Mouse (Mus musculus): ENCODE data around the gene Zfp523. TPM values are rescaled to one million over a fixed set of nuclear protein-coding genes. Genes with fewer than 3 reads are reported as not detected.

The Zfp523 gene
- polyA plus RNA-seq, 1 experiment = 12.8 TPM

DNA sequence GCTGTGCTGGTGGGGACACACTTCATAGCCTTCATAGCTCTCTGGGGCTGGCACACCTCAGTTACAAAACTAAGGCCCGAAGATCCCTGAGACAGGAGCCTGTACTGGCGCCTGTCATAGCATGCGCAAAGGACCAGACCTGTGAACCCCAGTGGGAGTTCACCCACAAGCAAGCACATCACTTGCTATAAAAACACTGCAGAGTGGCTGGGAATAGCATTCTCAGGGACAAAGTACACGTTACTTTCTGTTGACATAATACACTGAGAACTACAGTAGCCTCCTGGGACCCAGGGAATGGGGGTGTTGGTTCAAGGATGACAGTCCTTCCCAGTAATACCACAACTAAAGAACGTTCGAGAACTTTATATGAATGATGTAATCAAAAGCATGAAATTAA, 23.8 kb upstream of the Zfp523 start:
- Histone ChIP-seq H3K4me1 (ENCODE audit: control insufficient read depth, insufficient read depth, low read length) (no peaks in the 10 kb centered on the region), H3K4me3 (ENCODE audit: insufficient read depth, low read length) (no peak overlapping the region), H3K27ac (ENCODE audit: insufficient read depth, low read length) (no peak overlapping the region)
- TF ChIP-seq POLR2A (IDR thresholded peaks at IDR 0.05; ENCODE audit: low read depth, low read length) (no peak), CTCF (IDR thresholded peaks at IDR 0.05; ENCODE audit: borderline replicate concordance, insufficient read depth, low read length) (no peak)

DNA sequence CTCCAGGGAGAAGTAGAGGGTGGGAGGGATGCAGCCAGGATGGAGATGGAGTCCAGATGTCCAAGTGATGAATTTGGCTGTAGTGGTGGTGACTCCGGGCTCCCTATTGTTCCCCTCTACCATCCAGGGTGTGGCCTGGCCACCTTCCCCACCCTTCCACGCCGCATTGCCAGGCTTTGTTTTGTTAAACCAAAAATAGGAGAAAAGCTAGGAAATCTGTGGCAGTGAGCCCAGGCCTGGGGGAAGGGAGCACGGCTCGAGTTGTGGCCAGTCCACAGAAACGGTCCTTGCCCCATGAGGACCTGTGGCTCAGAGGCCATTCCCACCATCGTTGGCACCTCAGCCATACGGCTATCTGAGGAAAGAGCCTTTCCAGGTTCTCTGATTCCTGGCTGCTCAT, 22.0 kb upstream of the Zfp523 start:
- H3K27ac ChIP-seq (ENCODE audit: insufficient read depth, low read length) = no peak overlapping the region
- TF ChIP-seq POLR2A (IDR thresholded peaks at IDR 0.05; ENCODE audit: low read depth, low read length) = no peak
- no peak for TF ChIP-seq CTCF (IDR thresholded peaks at IDR 0.05; ENCODE audit: borderline replicate concordance, insufficient read depth, low read length)
- H3K4me1 ChIP-seq (ENCODE audit: control insufficient read depth, insufficient read depth, low read length) = no peaks in the 10 kb centered on the region
- H3K4me3 ChIP-seq (ENCODE audit: insufficient read depth, low read length) = no peak overlapping the region

DNA sequence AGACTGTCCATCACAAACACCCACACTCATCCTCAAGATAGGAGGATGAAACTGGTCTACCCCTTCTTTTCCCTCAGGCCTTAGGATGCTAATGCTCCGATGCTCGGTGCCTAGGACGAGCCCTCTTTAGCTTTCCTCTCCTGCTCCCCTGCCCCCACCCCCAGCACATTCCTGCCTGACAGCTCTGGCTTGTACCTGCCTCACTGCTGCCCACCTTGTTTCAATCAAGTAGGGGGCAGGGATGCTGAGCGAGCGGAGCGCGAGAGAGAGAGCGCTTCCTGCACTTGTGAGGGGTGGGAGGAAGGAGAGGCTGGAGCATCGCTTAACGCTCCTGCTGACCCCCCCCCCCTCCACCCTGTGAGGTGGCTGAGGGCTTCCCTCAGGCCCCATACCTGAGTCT, 16.6 kb upstream of the Zfp523 start:
- TF ChIP-seq POLR2A (IDR thresholded peaks at IDR 0.05; ENCODE audit: low read depth, low read length) (no peak), CTCF (IDR thresholded peaks at IDR 0.05; ENCODE audit: borderline replicate concordance, insufficient read depth, low read length) (no peak)
- no peak overlapping the region for H3K4me3 ChIP-seq (ENCODE audit: insufficient read depth, low read length)
- H3K4me1 ChIP-seq (ENCODE audit: control insufficient read depth, insufficient read depth, low read length) = no peaks in the 10 kb centered on the region
- no peak overlapping the region for H3K27ac ChIP-seq (ENCODE audit: insufficient read depth, low read length)

DNA sequence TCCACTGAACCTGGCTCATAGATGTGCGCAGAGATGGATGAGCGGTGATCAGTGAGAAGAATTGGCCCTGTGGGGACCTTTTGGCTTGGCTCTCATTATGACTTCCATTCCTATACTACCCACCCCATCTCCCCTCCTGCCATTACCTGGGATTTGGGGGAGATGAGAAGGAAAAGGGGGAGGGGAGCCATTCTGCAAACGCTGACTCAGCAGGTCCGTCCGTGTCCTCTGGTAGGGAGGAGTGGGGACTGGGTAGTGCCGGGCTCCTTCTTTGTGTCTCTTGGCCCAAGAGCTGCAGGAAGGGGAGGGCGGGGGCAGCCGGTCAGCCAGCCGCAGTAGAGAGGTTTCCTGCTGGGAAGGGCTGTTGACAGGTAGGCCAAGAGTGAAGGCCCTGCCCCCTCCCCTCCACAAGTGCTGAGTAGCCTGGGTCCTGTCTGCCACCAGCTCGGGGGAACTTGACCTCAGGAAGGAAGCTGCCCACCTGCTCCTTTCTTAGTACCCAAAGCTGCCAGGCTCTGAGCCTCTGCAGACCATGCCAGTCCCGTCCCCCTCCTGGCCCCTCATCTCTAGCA, 15.5 kb upstream of the Zfp523 start:
- H3K4me1 ChIP-seq (ENCODE audit: control insufficient read depth, insufficient read depth, low read length) = no peaks in the 10 kb centered on the region
- TF ChIP-seq POLR2A (IDR thresholded peaks at IDR 0.05; ENCODE audit: low read depth, low read length) (no peak), CTCF (IDR thresholded peaks at IDR 0.05; ENCODE audit: borderline replicate concordance, insufficient read depth, low read length) (no peak)
- H3K4me3 ChIP-seq (ENCODE audit: insufficient read depth, low read length) = no peak overlapping the region
- no peak overlapping the region for H3K27ac ChIP-seq (ENCODE audit: insufficient read depth, low read length)

DNA sequence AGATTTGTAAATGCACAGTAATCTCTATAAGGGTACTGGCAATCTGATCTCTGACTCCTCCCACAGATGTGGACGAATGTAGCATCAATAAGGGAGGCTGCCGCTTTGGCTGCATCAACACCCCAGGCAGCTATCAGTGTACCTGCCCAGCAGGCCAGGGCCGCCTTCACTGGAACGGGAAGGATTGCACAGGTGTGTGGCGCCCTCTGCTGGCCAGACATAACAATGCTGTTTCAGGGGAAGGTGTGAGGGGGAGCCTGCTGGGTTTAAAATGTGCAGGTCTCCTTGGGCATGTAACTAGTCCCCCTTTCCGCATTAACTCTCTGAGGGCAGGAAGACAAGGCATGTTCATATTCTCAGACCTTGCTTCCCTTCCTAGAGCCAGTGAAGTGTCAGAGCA, 13.3 kb upstream of the Zfp523 start:
- peak; percentile 95 for TF ChIP-seq CTCF (IDR thresholded peaks at IDR 0.05; ENCODE audit: borderline replicate concordance, insufficient read depth, low read length)
- TF ChIP-seq POLR2A (IDR thresholded peaks at IDR 0.05; ENCODE audit: low read depth, low read length) = no peak

DNA sequence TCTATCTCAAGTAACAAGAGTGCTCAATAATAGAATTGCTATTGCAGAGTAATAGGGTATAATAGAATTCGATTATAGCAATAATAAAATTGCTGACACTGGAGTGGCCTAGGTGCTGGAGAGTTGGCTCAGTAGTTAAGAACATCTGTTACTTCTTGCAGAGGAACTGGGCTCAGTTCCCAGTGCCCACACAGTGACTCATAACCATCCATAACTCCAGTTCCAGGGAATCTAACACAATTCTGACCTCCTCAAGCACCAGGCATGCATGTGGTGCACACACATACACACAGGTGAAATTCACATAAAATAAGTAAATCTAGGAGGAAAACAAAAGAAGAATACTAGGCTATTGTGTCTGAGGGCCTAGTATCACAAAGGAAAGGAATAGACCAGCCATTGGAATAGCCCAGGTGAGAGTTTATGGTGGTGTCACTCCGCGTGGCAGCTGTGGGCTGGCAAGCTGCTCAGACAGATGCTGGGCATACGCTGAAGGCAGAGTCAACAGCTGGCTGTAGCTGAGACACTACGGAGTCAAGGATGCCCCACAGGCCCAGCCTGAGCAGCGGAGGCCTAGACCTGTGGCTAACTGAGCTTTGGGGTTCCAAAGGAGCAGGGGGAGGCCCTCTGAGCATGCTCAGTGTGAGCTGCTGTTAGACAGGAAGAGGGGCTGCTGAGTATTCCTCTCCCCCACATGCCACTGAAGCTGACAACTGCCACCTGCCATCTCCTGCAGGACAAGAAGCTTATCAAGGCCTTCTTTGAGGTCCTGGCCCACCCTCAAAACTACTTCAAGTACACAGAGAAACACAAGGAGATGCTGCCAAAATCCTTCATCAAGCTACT, 6.2 kb upstream of the Zfp523 start:
- Histone ChIP-seq H3K27ac (ENCODE audit: insufficient read depth, low read length) (no peak overlapping the region), H3K4me3 (ENCODE audit: insufficient read depth, low read length) (no peak overlapping the region), H3K4me1 (ENCODE audit: control insufficient read depth, insufficient read depth, low read length) (peaks cover 7% of the 10 kb centered on the region)
- TF ChIP-seq CTCF (IDR thresholded peaks at IDR 0.05; ENCODE audit: borderline replicate concordance, insufficient read depth, low read length) = no peak
- no peak for TF ChIP-seq POLR2A (IDR thresholded peaks at IDR 0.05; ENCODE audit: low read depth, low read length)

More for the DNA sequence above, 13.3 kb upstream of the Zfp523 start:
- Histone ChIP-seq H3K4me1 (ENCODE audit: control insufficient read depth, insufficient read depth, low read length) (no peaks in the 10 kb centered on the region), H3K27ac (ENCODE audit: insufficient read depth, low read length) (no peak overlapping the region), H3K4me3 (ENCODE audit: insufficient read depth, low read length) (no peak overlapping the region)

DNA sequence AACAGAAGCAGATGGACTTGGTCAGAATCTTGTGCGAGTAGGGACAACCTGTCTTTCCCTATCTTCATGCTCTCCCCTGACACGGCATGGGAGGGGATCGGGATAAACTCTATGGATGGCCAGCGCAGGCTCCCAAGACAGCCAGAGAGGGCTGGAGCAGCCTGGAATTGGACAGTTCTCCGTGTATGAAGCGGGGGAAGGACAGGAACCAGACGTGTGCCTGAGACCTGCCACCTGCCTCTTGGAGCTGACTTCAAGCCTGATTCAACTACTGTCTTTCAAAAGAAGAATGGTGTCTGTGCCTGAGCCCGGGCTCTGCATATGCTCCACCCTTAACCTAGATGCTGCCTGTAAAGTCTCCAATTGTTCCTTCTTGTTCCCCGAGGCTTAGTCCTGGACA, 4.2 kb upstream of the Zfp523 start:
- H3K4me3 ChIP-seq (ENCODE audit: insufficient read depth, low read length) = no peak overlapping the region
- no peak overlapping the region for H3K27ac ChIP-seq (ENCODE audit: insufficient read depth, low read length)
- TF ChIP-seq POLR2A (IDR thresholded peaks at IDR 0.05; ENCODE audit: low read depth, low read length) (no peak), CTCF (IDR thresholded peaks at IDR 0.05; ENCODE audit: borderline replicate concordance, insufficient read depth, low read length) (no peak)
- H3K4me1 ChIP-seq (ENCODE audit: control insufficient read depth, insufficient read depth, low read length) = peaks cover 7% of the 10 kb centered on the region

DNA sequence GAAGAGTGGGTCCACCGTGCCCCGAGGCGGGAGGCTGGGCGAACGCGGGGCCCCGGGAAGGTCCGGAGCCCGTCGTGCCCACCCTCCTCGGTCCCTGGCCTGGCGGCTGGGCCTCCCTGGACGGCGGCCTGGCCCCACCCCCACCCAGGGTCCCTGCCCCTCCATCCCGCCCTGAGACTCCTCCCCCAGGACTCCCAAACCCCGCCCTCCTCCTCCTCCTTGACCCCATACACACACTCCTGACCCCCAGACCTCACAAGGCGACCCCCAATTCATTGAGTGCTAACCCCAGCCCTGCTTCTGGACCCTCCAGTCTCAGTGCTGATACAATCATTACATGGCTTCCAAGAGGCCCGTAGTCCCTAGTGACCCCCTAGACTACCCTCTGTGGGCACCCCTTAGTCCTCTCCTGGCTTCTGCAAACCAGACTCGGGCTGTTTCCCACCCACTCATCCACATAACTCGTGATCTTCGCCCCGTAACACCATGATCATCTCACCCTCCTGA, 664 bp downstream of the Zfp523 start:
- no peak for TF ChIP-seq CTCF (IDR thresholded peaks at IDR 0.05; ENCODE audit: borderline replicate concordance, insufficient read depth, low read length)
- TF ChIP-seq POLR2A (IDR thresholded peaks at IDR 0.05; ENCODE audit: low read depth, low read length) = peak; percentile 21; the same call in 1 of the 2 replicates
- Histone ChIP-seq H3K27ac (ENCODE audit: insufficient read depth, low read length) (peak overlapping the region; percentile 24; the same call in 1 of the 2 replicates), H3K4me1 (ENCODE audit: control insufficient read depth, insufficient read depth, low read length) (no peaks in the 10 kb centered on the region), H3K4me3 (ENCODE audit: insufficient read depth, low read length) (peak overlapping the region; percentile 61)

DNA sequence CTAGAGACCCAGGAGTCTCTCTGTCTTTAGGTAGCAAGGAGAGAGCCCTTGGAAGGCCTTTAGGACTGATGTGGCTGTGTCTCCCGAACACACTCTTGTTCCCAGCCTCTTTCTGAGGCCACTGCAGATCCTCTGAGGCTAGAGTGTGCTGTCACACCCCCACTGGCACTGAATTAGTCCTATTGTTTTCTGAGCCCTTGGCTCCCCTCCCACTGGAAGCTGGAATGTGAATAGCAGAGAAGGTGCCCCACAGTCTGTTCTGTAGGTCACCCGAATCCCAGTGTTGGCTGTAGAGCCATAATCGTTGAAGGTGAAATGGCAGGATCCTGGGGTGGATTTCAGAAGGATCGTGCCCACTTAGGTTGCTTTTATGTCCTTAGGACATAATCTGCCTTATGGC, 3.4 kb downstream of the Zfp523 start:
- Histone ChIP-seq H3K27ac (ENCODE audit: insufficient read depth, low read length) (no peak overlapping the region), H3K4me1 (ENCODE audit: control insufficient read depth, insufficient read depth, low read length) (no peaks in the 10 kb centered on the region), H3K4me3 (ENCODE audit: insufficient read depth, low read length) (no peak overlapping the region)
- no peak for TF ChIP-seq POLR2A (IDR thresholded peaks at IDR 0.05; ENCODE audit: low read depth, low read length)
- TF ChIP-seq CTCF (IDR thresholded peaks at IDR 0.05; ENCODE audit: borderline replicate concordance, insufficient read depth, low read length) = no peak
